Mouse (Mus musculus) ES-E14 (cell line): ENCODE results near the gene Mgst2.

Experiments
- CHD2 ChIP-seq: IDR thresholded peaks from 2 replicates; pipeline ENCODE4 v1.6.1; 2014; ENCODE audit warnings: mild to moderate bottlenecking, low read depth, low read length, inconsistent platforms
- HCFC1 ChIP-seq: IDR thresholded peaks from 2 replicates; pipeline ENCODE4 v1.6.1; 2012; ENCODE audit warnings: low read length, inconsistent platforms, borderline replicate concordance; ENCODE audit not compliant: insufficient read depth
- ZC3H11A ChIP-seq: IDR thresholded peaks from 2 replicates; pipeline ENCODE4 v1.6.1; 2012; ENCODE audit warnings: low read depth, mild to moderate bottlenecking, inconsistent platforms, low read length, borderline replicate concordance

DNA sequence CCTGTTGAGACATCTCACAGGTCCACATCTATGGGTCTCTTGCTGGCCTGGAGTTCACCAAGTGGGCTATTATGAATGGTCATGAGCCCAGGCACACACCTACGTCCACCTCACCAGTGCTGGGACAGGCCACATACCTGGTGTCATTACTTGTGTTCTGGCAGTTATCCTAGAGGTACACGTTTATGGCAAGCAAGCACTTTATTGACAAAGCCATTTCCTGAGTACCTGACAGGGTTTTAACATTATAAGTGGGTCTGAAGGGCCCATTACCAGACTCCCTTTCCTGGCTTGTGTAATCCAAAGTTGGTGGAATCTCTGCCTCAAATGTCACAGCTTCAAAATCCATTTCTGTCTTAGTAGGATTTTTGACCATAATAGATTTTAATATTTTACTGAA, 36.2 kb upstream of the Mgst2 start:
- TF ChIP-seq HCFC1 = no peak
- no peak for TF ChIP-seq CHD2
- TF ChIP-seq ZC3H11A = no peak
